In the genomic region with DNA sequence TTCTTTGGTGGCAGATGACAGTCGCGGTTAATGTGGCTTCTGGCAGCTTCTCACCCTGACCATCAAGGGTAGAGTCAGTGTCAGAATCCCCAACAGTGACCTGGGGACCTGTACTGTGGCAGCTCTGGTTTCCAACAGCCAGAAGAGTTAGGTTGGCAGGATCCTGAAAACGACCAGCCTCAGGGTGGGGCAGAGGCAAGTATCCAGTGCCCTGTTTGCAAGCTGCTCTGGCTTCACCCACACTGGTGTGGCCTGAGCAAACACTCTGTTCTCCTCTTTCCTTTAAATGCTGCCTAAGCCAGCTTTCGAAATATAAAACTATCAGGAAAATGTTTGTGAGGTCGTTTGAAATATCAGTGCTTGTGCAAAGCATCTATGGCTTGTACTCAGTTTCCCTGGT, we compare ENCODE assay signal across 19 mouse cellular contexts. TPM values are rescaled to one million over a fixed set of nuclear protein-coding genes. Genes with fewer than 3 reads are reported as not detected.
A peak's percentile ranks its signal among the peaks of the same experiment; 100 is the strongest.
DNase-seq lines count a peak whose midpoint lies in the region; ATAC-seq and TF ChIP-seq lines count a peak whose summit lies in the region.
"Had no signal": no experiment of that assay in that cellular context is flagged by ENCODE, and none has a peak within 500 bp of the region (broad histone marks: within the 10 kb centered on the region; RNA-seq: fewer than 3 reads in every experiment).

No protein-coding gene starts in this region.

- H3K27me3 ChIP-seq in lung, embryonic 16.5 days (ENCODE audit: control insufficient read depth, insufficient read depth, low read depth, low read length): no peaks in the 10 kb centered on the region
- no peaks in the 10 kb centered on the region for H3K27me3 ChIP-seq in stomach, postnatal 0 days (ENCODE audit: control insufficient read depth, insufficient read depth, low read length)
- H3K27me3 ChIP-seq: embryonic facial prominence, embryonic 12.5 days; forebrain, embryonic 13.5 days; forebrain, embryonic 15.5 days had no signal

- H3K9me3 ChIP-seq in lung, embryonic 16.5 days (ENCODE audit: control insufficient read depth, low read length): no peaks in the 10 kb centered on the region
- H3K9me3 ChIP-seq in stomach, postnatal 0 days (ENCODE audit: control insufficient read depth, low read length): no peaks in the 10 kb centered on the region
- H3K9me3 ChIP-seq: embryonic facial prominence, embryonic 10.5 days; embryonic facial prominence, embryonic 12.5 days; forebrain, embryonic 13.5 days; forebrain, embryonic 15.5 days had no signal

- ATAC-seq in lung, embryonic 16.5 days (ENCODE audit: low read depth): peak; percentile 61; the same call in 1 of the 2 replicates
- ATAC-seq in stomach, postnatal 0 days (ENCODE audit: low FRiP score, low TSS enrichment): peak; percentile 59; the same call in 1 of the 2 replicates
- ATAC-seq: forebrain, embryonic 13.5 days; forebrain, embryonic 15.5 days had no signal

- no peak overlapping the region for H3K27ac ChIP-seq in lung, embryonic 16.5 days (ENCODE audit: low read length)
- H3K27ac ChIP-seq in stomach, postnatal 0 days (replicated peaks): no peak overlapping the region
- H3K27ac ChIP-seq: embryonic facial prominence, embryonic 10.5 days; embryonic facial prominence, embryonic 12.5 days; forebrain, embryonic 13.5 days; forebrain, embryonic 15.5 days had no signal

- DNase-seq in lung, adult 2 months: no peak
- peak; percentile 15 for DNase-seq in lung, postnatal 14 days
- no peak for DNase-seq in lung, postnatal 4 days
- DNase-seq in stomach, postnatal 0 days (ENCODE audit: low spot score): no peak
- no peak for DNase-seq in embryo, embryonic 10 days (ENCODE audit: low spot score)
- DNase-seq: adrenal gland, adult 2 months; adrenal gland, postnatal 10 days; adrenal gland, postnatal 25 days; cerebellum, adult 11 months; cerebellum, adult 18-20 months; cerebellum, adult 8-10 months; cerebellum, adult 9-11 months; cerebellum, postnatal 14 days; cerebellum, postnatal 36 days had no signal

- H3K4me1 ChIP-seq in lung, embryonic 16.5 days (replicated peaks; ENCODE audit: control insufficient read depth, insufficient read depth, low read length): no peaks in the 10 kb centered on the region
- no peaks in the 10 kb centered on the region for H3K4me1 ChIP-seq in lung, adult 2 months (ENCODE audit: control insufficient read depth, insufficient read depth, low read length)
- no peaks in the 10 kb centered on the region for H3K4me1 ChIP-seq in stomach, postnatal 0 days (replicated peaks; ENCODE audit: control insufficient read depth, insufficient read depth)
- H3K4me1 ChIP-seq: embryonic facial prominence, embryonic 10.5 days; embryonic facial prominence, embryonic 12.5 days; forebrain, embryonic 13.5 days; forebrain, embryonic 15.5 days had no signal

- no peak for TF ChIP-seq CTCF in lung, adult 2 months (IDR thresholded peaks at IDR 0.05; ENCODE audit: insufficient read depth, low read length)
- no peak for TF ChIP-seq CTCF in stomach, postnatal 0 days (IDR thresholded peaks at IDR 0.05; ENCODE audit: low read depth)

- no peak overlapping the region for H3K4me3 ChIP-seq in lung, embryonic 16.5 days (ENCODE audit: low read length)
- no peak overlapping the region for H3K4me3 ChIP-seq in lung, adult 2 months (replicated peaks; ENCODE audit: extremely low read depth, low read depth, low read length)
- H3K4me3 ChIP-seq in stomach, postnatal 0 days (ENCODE audit: low read depth, low read length): no peak overlapping the region
- H3K4me3 ChIP-seq: embryonic facial prominence, embryonic 10.5 days; embryonic facial prominence, embryonic 12.5 days; forebrain, embryonic 13.5 days; forebrain, embryonic 15.5 days had no signal

- H3K36me3 ChIP-seq in lung, embryonic 16.5 days (ENCODE audit: control insufficient read depth, insufficient read depth, low read length): peaks cover 6% of the 10 kb centered on the region
- peaks cover 2% of the 10 kb centered on the region; the same call in 1 of the 2 replicates for H3K36me3 ChIP-seq in stomach, postnatal 0 days (ENCODE audit: control insufficient read depth, insufficient read depth, low read length)

- no peak for TF ChIP-seq POLR2A in lung, adult 2 months (IDR thresholded peaks at IDR 0.05; ENCODE audit: borderline replicate concordance, extremely low read depth, low read depth, low read length)

- no peak overlapping the region for H3K9ac ChIP-seq in lung, embryonic 16.5 days (ENCODE audit: low read length)
- H3K9ac ChIP-seq in stomach, postnatal 0 days (ENCODE audit: low read length): no peak overlapping the region
- H3K9ac ChIP-seq: embryonic facial prominence, embryonic 12.5 days; forebrain, embryonic 13.5 days; forebrain, embryonic 15.5 days had no signal

- 68% methylated on average over 5 of the region's 5 CpGs for WGBS in lung, embryonic 16.5 days
- 61% methylated on average over 5 of the region's 5 CpGs for WGBS in lung, adult 2 months
- 57% methylated on average over 5 of the region's 5 CpGs for WGBS in stomach, postnatal 0 days

- no peak for TF ChIP-seq EP300 in stomach, postnatal 0 days (optimal IDR thresholded peaks at IDR 0.05)

- no peak overlapping the region for H3K4me2 ChIP-seq in lung, embryonic 16.5 days (ENCODE audit: low read depth, low read length)
- H3K4me2 ChIP-seq in stomach, postnatal 0 days (replicated peaks; ENCODE audit: low read depth): no peak overlapping the region
- H3K4me2 ChIP-seq: embryonic facial prominence, embryonic 12.5 days; forebrain, embryonic 13.5 days; forebrain, embryonic 15.5 days had no signal

RNA-seq across cellular contexts. Expression of gene Prr18, which starts 6.7 kb away (rescaled TPM):
- polyA plus RNA-seq in lung, embryonic 16.5 days (2015; fragmentation: Nextera tagmentation; extraction: Ambion mirVana): 1.5 and 1.6 TPM in 2 replicates
- 14.4 and 16.1 TPM in 2 replicates for polyA plus RNA-seq in lung, adult 2 months (2012; rRNA removed)
- polyA plus RNA-seq in stomach, postnatal 0 days (2015; fragmentation: Nextera tagmentation; extraction: Ambion mirVana): 0.50 and 0.62 TPM in 2 replicates

RNA-seq across cellular contexts. Expression of gene Sft2d1, which starts 19.7 kb away (rescaled TPM):
- polyA plus RNA-seq in lung, embryonic 16.5 days (2015; fragmentation: Nextera tagmentation; extraction: Ambion mirVana): 78.9 and 83.6 TPM in 2 replicates
- polyA plus RNA-seq in lung, adult 2 months (2012; rRNA removed): 74.2 and 78.1 TPM in 2 replicates
- polyA plus RNA-seq in stomach, postnatal 0 days (2015; fragmentation: Nextera tagmentation; extraction: Ambion mirVana): 96.2 and 104 TPM in 2 replicates

RNA-seq across cellular contexts. Expression of gene T2, which starts 25.2 kb away (rescaled TPM):
- polyA plus RNA-seq in lung, embryonic 16.5 days (2015; fragmentation: Nextera tagmentation; extraction: Ambion mirVana): 0.62 and 0.73 TPM in 2 replicates
- 3.5 and 3.7 TPM in 2 replicates for polyA plus RNA-seq in lung, adult 2 months (2012; rRNA removed)
- polyA plus RNA-seq in stomach, postnatal 0 days (2015; fragmentation: Nextera tagmentation; extraction: Ambion mirVana): 0.13 and 0.18 TPM in 2 replicates
- polyA plus RNA-seq: adrenal gland, adult 2 months had no signal

RNA-seq across cellular contexts. Expression of gene Mpc1, which starts 47.9 kb away (rescaled TPM):
- polyA plus RNA-seq in lung, embryonic 16.5 days (2015; fragmentation: Nextera tagmentation; extraction: Ambion mirVana): 196 and 202 TPM in 2 replicates
- polyA plus RNA-seq in lung, adult 2 months (2012; rRNA removed): 68.3 and 103 TPM in 2 replicates
- polyA plus RNA-seq in stomach, postnatal 0 days (2015; fragmentation: Nextera tagmentation; extraction: Ambion mirVana): 292 and 304 TPM in 2 replicates
